Mouse (Mus musculus): ENCODE results near the gene Cfap57. TPM values are rescaled to one million over a fixed set of nuclear protein-coding genes. Genes with fewer than 3 reads are reported as not detected.

Gene Cfap57
- polyA plus RNA-seq, 1 experiment: not detected

GRCm38 (mm10) chr4:118581508-118581907 is 39.1 kb downstream of the Cfap57 start:
- Histone ChIP-seq H3K36me3 (ENCODE audit: control insufficient read depth, insufficient read depth) (no peaks in the 10 kb centered on the region), H3K27me3 (ENCODE audit: control insufficient read depth, insufficient read depth, insufficient read length) (peaks cover 68% of the 10 kb centered on the region), H3K4me2 (ENCODE audit: low read depth) (no peak overlapping the region), H3K4me3 (no peak overlapping the region), H3ac (ENCODE audit: control insufficient read depth, insufficient read length) (no peak overlapping the region), H3K79me2 (ENCODE audit: control insufficient read depth, insufficient read depth) (no peaks in the 10 kb centered on the region)
- TF ChIP-seq SRF (IDR thresholded peaks at IDR 0.05; ENCODE audit: control insufficient read depth, insufficient read length, low read depth): no peak
- TF ChIP-seq POLR2A (IDR thresholded peaks at IDR 0.05; ENCODE audit: insufficient read length, low read depth): no peak
- no peak for TF ChIP-seq USF1 (IDR thresholded peaks at IDR 0.05; ENCODE audit: low read depth)
- no peak for TF ChIP-seq MAX (IDR thresholded peaks at IDR 0.05; ENCODE audit: low read depth)
- no peak for TF ChIP-seq MYOD1 (IDR thresholded peaks at IDR 0.05; ENCODE audit: control insufficient read depth in 1 of 3, insufficient read length in 2 of 3, low read depth in 2 of 3)
- TF ChIP-seq TCF12 (IDR thresholded peaks at IDR 0.05; ENCODE audit: insufficient read depth, poor library complexity, severe bottlenecking): no peak

- no peak overlapping the region for H3K4me3 ChIP-seq
- H3K4me2 ChIP-seq (ENCODE audit: low read depth): no peak overlapping the region
- H3K36me3 ChIP-seq (ENCODE audit: control insufficient read depth, insufficient read depth): no peaks in the 10 kb centered on the region
- H3ac ChIP-seq (ENCODE audit: control insufficient read depth, insufficient read length): no peak overlapping the region
- peaks cover 63% of the 10 kb centered on the region for H3K27me3 ChIP-seq (ENCODE audit: control insufficient read depth, insufficient read depth, insufficient read length)
- TF ChIP-seq MYOG (IDR thresholded peaks at IDR 0.05; ENCODE audit: control insufficient read depth in 1 of 3, insufficient read depth in 1 of 3, insufficient read length in 2 of 3, low read depth in 2 of 3) (no peak), TCF3 (IDR thresholded peaks at IDR 0.05; ENCODE audit: insufficient read length, low read depth) (no peak), MAX (IDR thresholded peaks at IDR 0.05; ENCODE audit: low read depth) (no peak), CEBPB (IDR thresholded peaks at IDR 0.05; ENCODE audit: insufficient read depth, poor library complexity, severe bottlenecking) (no peak), MYOD1 (IDR thresholded peaks at IDR 0.05; ENCODE audit: control insufficient read depth in 1 of 3, insufficient read length in 2 of 3, low read depth in 2 of 3) (no peak), POLR2AphosphoS2 (IDR thresholded peaks at IDR 0.05; ENCODE audit: insufficient read length, low read depth) (no peak), E2F4 (IDR thresholded peaks at IDR 0.05; ENCODE audit: insufficient read depth) (no peak), REST (IDR thresholded peaks at IDR 0.05; ENCODE audit: insufficient read depth, insufficient read length) (no peak), USF1 (IDR thresholded peaks at IDR 0.05; ENCODE audit: low read depth) (no peak), SRF (IDR thresholded peaks at IDR 0.05; ENCODE audit: control insufficient read depth, insufficient read length, low read depth) (no peak), POLR2A (IDR thresholded peaks at IDR 0.05; ENCODE audit: insufficient read length, low read depth) (no peak), TCF12 (IDR thresholded peaks at IDR 0.05; ENCODE audit: insufficient read depth, poor library complexity, severe bottlenecking) (no peak)
- H3K79me2 ChIP-seq (ENCODE audit: control insufficient read depth, insufficient read depth): no peaks in the 10 kb centered on the region
These were observed 41.3 kb downstream of the Cfap57 start for GRCm38 (mm10) chr4:118579313-118579712.

- no peak for TF ChIP-seq SRF (IDR thresholded peaks at IDR 0.05; ENCODE audit: control insufficient read depth, insufficient read length, low read depth)
- no peak for TF ChIP-seq POLR2AphosphoS2 (IDR thresholded peaks at IDR 0.05; ENCODE audit: insufficient read length, low read depth)
- no peak for TF ChIP-seq TCF12 (IDR thresholded peaks at IDR 0.05; ENCODE audit: insufficient read depth, poor library complexity, severe bottlenecking)
- TF ChIP-seq MAX (IDR thresholded peaks at IDR 0.05; ENCODE audit: low read depth): no peak
- TF ChIP-seq TCF3 (IDR thresholded peaks at IDR 0.05; ENCODE audit: insufficient read length, low read depth): no peak
- TF ChIP-seq CEBPB (IDR thresholded peaks at IDR 0.05; ENCODE audit: insufficient read depth, poor library complexity, severe bottlenecking): no peak
- no peak for TF ChIP-seq REST (IDR thresholded peaks at IDR 0.05; ENCODE audit: insufficient read depth, insufficient read length)
- no peak for TF ChIP-seq POLR2A (IDR thresholded peaks at IDR 0.05; ENCODE audit: insufficient read length, low read depth)
- TF ChIP-seq E2F4 (IDR thresholded peaks at IDR 0.05; ENCODE audit: insufficient read depth): no peak
- no peak for TF ChIP-seq MYOG (IDR thresholded peaks at IDR 0.05; ENCODE audit: control insufficient read depth in 1 of 3, insufficient read depth in 1 of 3, insufficient read length in 2 of 3, low read depth in 2 of 3)
- TF ChIP-seq USF1 (IDR thresholded peaks at IDR 0.05; ENCODE audit: low read depth): no peak
- no peak for TF ChIP-seq MYOD1 (IDR thresholded peaks at IDR 0.05; ENCODE audit: control insufficient read depth in 1 of 3, insufficient read length in 2 of 3, low read depth in 2 of 3)
- Histone ChIP-seq H3K4me2 (ENCODE audit: low read depth) (no peak overlapping the region), H3K79me2 (ENCODE audit: control insufficient read depth, insufficient read depth) (no peaks in the 10 kb centered on the region), H3K27me3 (ENCODE audit: control insufficient read depth, insufficient read depth, insufficient read length) (peaks cover 60% of the 10 kb centered on the region), H3K36me3 (ENCODE audit: control insufficient read depth, insufficient read depth) (no peaks in the 10 kb centered on the region), H3ac (ENCODE audit: control insufficient read depth, insufficient read length) (no peak overlapping the region), H3K4me3 (no peak overlapping the region)
These were observed 44.5 kb downstream of the Cfap57 start for GRCm38 (mm10) chr4:118576097-118576496.

- H3K36me3 ChIP-seq (ENCODE audit: control insufficient read depth, insufficient read depth): no peaks in the 10 kb centered on the region
- TF ChIP-seq MYOD1 (IDR thresholded peaks at IDR 0.05; ENCODE audit: control insufficient read depth in 1 of 3, insufficient read length in 2 of 3, low read depth in 2 of 3): no peak
- no peak for TF ChIP-seq E2F4 (IDR thresholded peaks at IDR 0.05; ENCODE audit: insufficient read depth)
- TF ChIP-seq POLR2AphosphoS2 (IDR thresholded peaks at IDR 0.05; ENCODE audit: insufficient read length, low read depth): no peak
- TF ChIP-seq SRF (IDR thresholded peaks at IDR 0.05; ENCODE audit: control insufficient read depth, insufficient read length, low read depth): no peak
- TF ChIP-seq TCF12 (IDR thresholded peaks at IDR 0.05; ENCODE audit: insufficient read depth, poor library complexity, severe bottlenecking): no peak
- TF ChIP-seq TCF3 (IDR thresholded peaks at IDR 0.05; ENCODE audit: insufficient read length, low read depth): no peak
- TF ChIP-seq USF1 (IDR thresholded peaks at IDR 0.05; ENCODE audit: low read depth): no peak
- TF ChIP-seq REST (IDR thresholded peaks at IDR 0.05; ENCODE audit: insufficient read depth, insufficient read length): no peak
- no peak overlapping the region for H3ac ChIP-seq (ENCODE audit: control insufficient read depth, insufficient read length)
- peaks cover 59% of the 10 kb centered on the region for H3K27me3 ChIP-seq (ENCODE audit: control insufficient read depth, insufficient read depth, insufficient read length)
- no peak overlapping the region for H3K4me3 ChIP-seq
- H3K79me2 ChIP-seq (ENCODE audit: control insufficient read depth, insufficient read depth): no peaks in the 10 kb centered on the region
- H3K4me2 ChIP-seq (ENCODE audit: low read depth): no peak overlapping the region
These were observed 49.1 kb downstream of the Cfap57 start for GRCm38 (mm10) chr4:118571441-118571840.

GRCm38 (mm10) chr4:118569320-118569719 is 51.3 kb downstream of the Cfap57 start:
- Histone ChIP-seq H3ac (ENCODE audit: control insufficient read depth, insufficient read length) (no peak overlapping the region), H3K79me2 (ENCODE audit: control insufficient read depth, insufficient read depth) (no peaks in the 10 kb centered on the region), H3K4me2 (ENCODE audit: low read depth) (no peak overlapping the region), H3K27me3 (ENCODE audit: control insufficient read depth, insufficient read depth, insufficient read length) (peaks cover 47% of the 10 kb centered on the region), H3K36me3 (ENCODE audit: control insufficient read depth, insufficient read depth) (no peaks in the 10 kb centered on the region), H3K4me3 (no peak overlapping the region)
- TF ChIP-seq TCF3 (IDR thresholded peaks at IDR 0.05; ENCODE audit: insufficient read length, low read depth) (no peak), MYOG (IDR thresholded peaks at IDR 0.05; ENCODE audit: control insufficient read depth in 1 of 3, insufficient read depth in 1 of 3, insufficient read length in 2 of 3, low read depth in 2 of 3) (no peak), USF1 (IDR thresholded peaks at IDR 0.05; ENCODE audit: low read depth) (no peak), MAX (IDR thresholded peaks at IDR 0.05; ENCODE audit: low read depth) (no peak), CEBPB (IDR thresholded peaks at IDR 0.05; ENCODE audit: insufficient read depth, poor library complexity, severe bottlenecking) (no peak), SRF (IDR thresholded peaks at IDR 0.05; ENCODE audit: control insufficient read depth, insufficient read length, low read depth) (no peak), MYOD1 (IDR thresholded peaks at IDR 0.05; ENCODE audit: control insufficient read depth in 1 of 3, insufficient read length in 2 of 3, low read depth in 2 of 3) (no peak), REST (IDR thresholded peaks at IDR 0.05; ENCODE audit: insufficient read depth, insufficient read length) (no peak), TCF12 (IDR thresholded peaks at IDR 0.05; ENCODE audit: insufficient read depth, poor library complexity, severe bottlenecking) (no peak), E2F4 (IDR thresholded peaks at IDR 0.05; ENCODE audit: insufficient read depth) (no peak), POLR2AphosphoS2 (IDR thresholded peaks at IDR 0.05; ENCODE audit: insufficient read length, low read depth) (no peak), POLR2A (IDR thresholded peaks at IDR 0.05; ENCODE audit: insufficient read length, low read depth) (no peak)
